Mouse (Mus musculus) testis, adult 2 months (tissue): ENCODE results near the gene Strn4. TPM values are rescaled to one million over a fixed set of nuclear protein-coding genes. Genes with fewer than 3 reads are reported as not detected.

Experiments
- H3K27ac ChIP-seq: fragments of 200-500 bp; 2 replicates; pipeline ENCODE4 v1.5.1; 2012; ENCODE audit warnings: low read depth, low read length; ENCODE audit not compliant: control insufficient read depth, insufficient read depth
- H3K27me3 ChIP-seq: fragments of 200-500 bp; 2 replicates; pipeline ENCODE4 v1.6.1; 2012; ENCODE audit warnings: mild to moderate bottlenecking, low read length, moderate library complexity; ENCODE audit not compliant: control insufficient read depth, insufficient read depth
- H3K36me3 ChIP-seq: fragments of 200-500 bp; 2 replicates; pipeline ENCODE4 v1.6.1; 2012; ENCODE audit warnings: mild to moderate bottlenecking, low read length; ENCODE audit not compliant: control insufficient read depth, insufficient read depth
- H3K4me1 ChIP-seq: fragments of 200-500 bp; 2 replicates; pipeline ENCODE4 v1.6.1; 2012; ENCODE audit warnings: low read length; ENCODE audit not compliant: control insufficient read depth, insufficient read depth
- H3K4me3 ChIP-seq: fragments of 200-500 bp; 2 replicates; pipeline ENCODE4 v1.5.1; 2012; ENCODE audit warnings: low read depth, mild to moderate bottlenecking, low read length, moderate library complexity, mixed read lengths; ENCODE audit not compliant: control insufficient read depth
- CTCF ChIP-seq: fragments of 200-500 bp; IDR thresholded peaks from 2 replicates; pipeline ENCODE4 v1.5.1; 2012; ENCODE audit warnings: low read depth, mild to moderate bottlenecking, inconsistent platforms, low read length, moderate library complexity; ENCODE audit not compliant: control insufficient read depth, insufficient read depth, insufficient replicate concordance
- POLR2A ChIP-seq: fragments of 200-500 bp; IDR thresholded peaks from 2 replicates; pipeline ENCODE4 v1.6.1; 2012; ENCODE audit warnings: low read depth, mild to moderate bottlenecking, inconsistent platforms, low read length, moderate library complexity; ENCODE audit not compliant: control insufficient read depth
- polyA plus RNA-seq: library from polyadenylated mRNA; depleted of rRNA; stranded (reverse); fragments of >200 nt; gene quantifications from 2 replicates; pipeline ENCODE4 v1.2.3, GENCODE M21; 2012

The Strn4 gene
- polyA plus RNA-seq, 1 experiment = 130 TPM

- Histone ChIP-seq H3K27ac (no peak overlapping the region), H3K4me3 (peak overlapping the region; percentile 83), H3K36me3 (no peaks in the 10 kb centered on the region), H3K27me3 (no peaks in the 10 kb centered on the region), H3K4me1 (peaks cover 9% of the 10 kb centered on the region)
- TF ChIP-seq CTCF (no peak), POLR2A (no peak)
Measured at GRCm38 (mm10) chr7:16782555-16783125, 33.0 kb upstream of the Strn4 start.

GRCm38 (mm10) chr7:16783224-16783688 lies 32.4 kb upstream of the Strn4 start:
- no peak for TF ChIP-seq POLR2A
- no peak for TF ChIP-seq CTCF
- H3K27me3 ChIP-seq = no peaks in the 10 kb centered on the region

DNA sequence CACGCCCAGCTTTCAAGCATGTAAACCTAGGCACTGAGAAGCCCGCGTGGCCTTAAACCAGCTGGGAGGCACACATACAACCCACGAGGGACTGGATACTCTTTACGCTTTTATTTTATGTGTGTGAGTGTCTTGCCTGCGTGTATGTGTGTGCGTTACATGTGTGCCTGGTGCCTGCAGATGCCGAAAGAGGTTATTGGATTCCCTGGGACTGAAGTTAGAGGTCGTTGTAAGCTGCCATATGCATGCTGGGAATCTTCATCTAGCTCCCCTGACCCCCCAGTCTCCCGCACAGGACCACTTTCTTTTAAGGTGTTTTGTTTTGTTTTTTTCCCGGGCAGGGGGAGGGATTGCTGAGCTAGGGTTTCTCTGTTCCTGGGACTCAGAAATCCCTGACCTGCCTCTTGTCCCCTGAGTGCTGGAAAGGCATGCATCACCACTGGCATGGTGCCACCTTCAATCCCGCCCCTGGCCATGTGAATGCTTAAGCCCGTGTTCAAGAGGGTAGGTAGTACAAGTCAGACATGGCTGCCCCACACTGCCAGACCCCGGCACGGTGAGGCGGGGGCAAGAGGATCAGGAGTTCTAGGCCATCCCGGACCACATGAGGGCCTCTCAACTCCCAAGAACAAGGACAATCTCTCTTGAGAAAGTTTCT lies 31.8 kb upstream of the Strn4 start:
- Histone ChIP-seq H3K4me3 (peak overlapping the region; percentile 83), H3K27me3 (no peaks in the 10 kb centered on the region), H3K4me1 (peaks cover 9% of the 10 kb centered on the region), H3K27ac (no peak overlapping the region), H3K36me3 (no peaks in the 10 kb centered on the region)
- TF ChIP-seq CTCF = no peak
- no peak for TF ChIP-seq POLR2A

More at GRCm38 (mm10) chr7:16783224-16783688, 32.4 kb upstream of the Strn4 start:
- H3K27ac ChIP-seq = no peak overlapping the region
- H3K36me3 ChIP-seq = no peaks in the 10 kb centered on the region
- peaks cover 9% of the 10 kb centered on the region for H3K4me1 ChIP-seq
- peak overlapping the region; percentile 83 for H3K4me3 ChIP-seq

GRCm38 (mm10) chr7:16784498-16784976 lies 31.2 kb upstream of the Strn4 start:
- TF ChIP-seq CTCF (no peak), POLR2A (no peak)
- Histone ChIP-seq H3K27me3 (no peaks in the 10 kb centered on the region), H3K36me3 (no peaks in the 10 kb centered on the region), H3K27ac (no peak overlapping the region), H3K4me3 (no peak overlapping the region), H3K4me1 (peaks cover 9% of the 10 kb centered on the region)

- H3K4me3 ChIP-seq = no peak overlapping the region
- H3K36me3 ChIP-seq = no peaks in the 10 kb centered on the region
- H3K27me3 ChIP-seq = no peaks in the 10 kb centered on the region
- H3K27ac ChIP-seq = no peak overlapping the region
- TF ChIP-seq CTCF (no peak), POLR2A (no peak)
- peaks cover 9% of the 10 kb centered on the region for H3K4me1 ChIP-seq
Measured at GRCm38 (mm10) chr7:16785541-16786083, 30.1 kb upstream of the Strn4 start.

DNA sequence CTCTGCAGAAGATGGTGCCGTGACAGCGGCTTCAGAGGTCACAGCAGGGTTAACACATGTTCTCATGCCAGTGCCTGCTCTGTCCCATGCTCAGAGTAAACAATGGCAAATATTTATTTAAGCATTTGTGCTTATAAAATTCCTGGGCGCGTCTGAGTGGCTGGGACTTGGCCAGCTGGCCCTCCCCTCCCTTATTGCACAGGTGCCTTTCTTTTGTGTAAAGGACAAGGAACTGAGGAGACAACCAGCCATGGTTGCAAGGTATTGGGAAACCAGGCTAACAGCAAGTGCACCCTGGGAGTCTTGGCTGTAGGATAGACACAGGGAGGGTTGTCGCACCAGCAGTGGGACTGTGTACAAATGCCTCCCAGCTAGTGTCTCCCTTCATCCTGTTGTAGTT lies 23.4 kb upstream of the Strn4 start:
- no peaks in the 10 kb centered on the region for H3K27me3 ChIP-seq
- peaks cover 9% of the 10 kb centered on the region for H3K4me1 ChIP-seq
- H3K36me3 ChIP-seq = no peaks in the 10 kb centered on the region
- H3K4me3 ChIP-seq = no peak overlapping the region
- no peak overlapping the region for H3K27ac ChIP-seq
- TF ChIP-seq CTCF = no peak
- no peak for TF ChIP-seq POLR2A

GRCm38 (mm10) chr7:16793010-16793725 lies 22.5 kb upstream of the Strn4 start:
- H3K27ac ChIP-seq = no peak overlapping the region
- H3K36me3 ChIP-seq = no peaks in the 10 kb centered on the region
- peak overlapping the region; percentile 69 for H3K4me3 ChIP-seq
- no peak for TF ChIP-seq POLR2A
- no peak for TF ChIP-seq CTCF
- H3K4me1 ChIP-seq = peaks cover 9% of the 10 kb centered on the region
- no peaks in the 10 kb centered on the region for H3K27me3 ChIP-seq
